Mouse (Mus musculus): ENCODE data around the gene Rasa3. TPM values are rescaled to one million over a fixed set of nuclear protein-coding genes. Genes with fewer than 3 reads are reported as not detected.

Rasa3 gene
- total RNA-seq, 2 experiments from 2014 or later: 61.2 to 61.6 TPM

- DNase-seq (ENCODE audit: low spot score in 2 of 2): no peak
- intact Hi-C loops (cut with DNase I): no loop called here
Measured at GRCm38 (mm10) chr8:13664711-13665210, 12.6 kb downstream of the Rasa3 start.

- intact Hi-C loops (cut with DNase I): no loop called here
- no peak for DNase-seq (ENCODE audit: low spot score in 2 of 2)
Measured at GRCm38 (mm10) chr8:13660323-13660722, 17.1 kb downstream of the Rasa3 start.

- intact Hi-C loops (cut with DNase I): no loop called here
- no peak for DNase-seq (ENCODE audit: low spot score in 2 of 2)
Measured at GRCm38 (mm10) chr8:13657479-13657878, 19.9 kb downstream of the Rasa3 start.

- intact Hi-C loops (cut with DNase I): no loop called here
- no peak for DNase-seq (ENCODE audit: low spot score in 2 of 2)
Measured at GRCm38 (mm10) chr8:13655033-13655351, 22.4 kb downstream of the Rasa3 start.

GRCm38 (mm10) chr8:13654350-13655032 lies 22.9 kb downstream of the Rasa3 start:
- intact Hi-C loops (cut with DNase I): no loop called here
- no peak for DNase-seq (ENCODE audit: low spot score in 2 of 2)

GRCm38 (mm10) chr8:13650541-13651191 lies 26.7 kb downstream of the Rasa3 start:
- DNase-seq (ENCODE audit: low spot score in 2 of 2): no peak
- intact Hi-C loops (cut with DNase I): no loop called here

GRCm38 (mm10) chr8:13649154-13649515 lies 28.3 kb downstream of the Rasa3 start:
- intact Hi-C loops (cut with DNase I): no loop called here
- no peak for DNase-seq (ENCODE audit: low spot score in 2 of 2)

- DNase-seq (ENCODE audit: low spot score in 2 of 2): no peak
- intact Hi-C loops (cut with DNase I): no loop called here
Measured at GRCm38 (mm10) chr8:13648377-13649153, 28.8 kb downstream of the Rasa3 start.

GRCm38 (mm10) chr8:13647591-13647990 lies 29.8 kb downstream of the Rasa3 start:
- DNase-seq (ENCODE audit: low spot score in 2 of 2): no peak
- intact Hi-C loops (cut with DNase I): no loop called here

- intact Hi-C loops (cut with DNase I): no loop called here
- DNase-seq (ENCODE audit: low spot score in 2 of 2): no peak
Measured at GRCm38 (mm10) chr8:13644932-13645676, 32.3 kb downstream of the Rasa3 start.

GRCm38 (mm10) chr8:13644155-13644554 lies 33.2 kb downstream of the Rasa3 start:
- intact Hi-C loops (cut with DNase I): no loop called here
- DNase-seq (ENCODE audit: low spot score in 2 of 2): peak; percentile 65 to 71

- intact Hi-C loops (cut with DNase I): no loop called here
- DNase-seq (ENCODE audit: low spot score in 2 of 2): no peak
Measured at GRCm38 (mm10) chr8:13642659-13643181, 34.7 kb downstream of the Rasa3 start.

GRCm38 (mm10) chr8:13641206-13641605 lies 36.2 kb downstream of the Rasa3 start:
- intact Hi-C loops (cut with DNase I): no loop called here
- DNase-seq (ENCODE audit: low spot score in 2 of 2): peak in 1 of 2 experiments; percentile 53

- intact Hi-C loops (cut with DNase I): no loop called here
- peak; percentile 53 to 66 for DNase-seq (ENCODE audit: low spot score in 2 of 2)
Measured at GRCm38 (mm10) chr8:13640452-13640883, 36.9 kb downstream of the Rasa3 start.

- no peak for DNase-seq (ENCODE audit: low spot score in 2 of 2)
- intact Hi-C loops (cut with DNase I): no loop called here
Measured at GRCm38 (mm10) chr8:13633107-13633506, 44.3 kb downstream of the Rasa3 start.

- DNase-seq (ENCODE audit: low spot score in 2 of 2): no peak
- intact Hi-C loops (cut with DNase I): no loop called here
Measured at GRCm38 (mm10) chr8:13632309-13632708, 45.1 kb downstream of the Rasa3 start.

GRCm38 (mm10) chr8:13630754-13631153 lies 46.6 kb downstream of the Rasa3 start:
- intact Hi-C loops (cut with DNase I): no loop called here
- DNase-seq (ENCODE audit: low spot score in 2 of 2): no peak

GRCm38 (mm10) chr8:13630171-13630570 lies 47.2 kb downstream of the Rasa3 start:
- no peak for DNase-seq (ENCODE audit: low spot score in 2 of 2)
- intact Hi-C loops (cut with DNase I): no loop called here

GRCm38 (mm10) chr8:13629351-13630090 lies 47.9 kb downstream of the Rasa3 start:
- intact Hi-C loops (cut with DNase I): no loop called here

More at GRCm38 (mm10) chr8:13629351-13630090, 47.9 kb downstream of the Rasa3 start:
- DNase-seq (ENCODE audit: low spot score in 2 of 2): no peak
